Mouse (Mus musculus) olfactory bulb, adult 2 months (tissue): Measurements from ENCODE around the gene Prkg1.

ENCODE experiments used
- CTCF ChIP-seq: fragments of 200-500 bp; IDR thresholded peaks from 2 replicates; pipeline ENCODE4 v1.5.1; 2012; ENCODE audit warnings: low read depth, mild to moderate bottlenecking, low read length, moderate library complexity; ENCODE audit not compliant: insufficient read depth
- POLR2A ChIP-seq: fragments of 200-500 bp; IDR thresholded peaks from 2 replicates; pipeline ENCODE4 v1.6.1; 2012; ENCODE audit warnings: mild to moderate bottlenecking, low read depth, low read length, moderate library complexity; ENCODE audit not compliant: insufficient read depth

GRCm38 (mm10) chr19:31754642-31755287 lies 10.1 kb downstream of the Prkg1 start:
- no peak for TF ChIP-seq POLR2A
- no peak for TF ChIP-seq CTCF
